Mouse (Mus musculus): ENCODE measurements around the gene Cmss1.

Cmss1 gene

DNA sequence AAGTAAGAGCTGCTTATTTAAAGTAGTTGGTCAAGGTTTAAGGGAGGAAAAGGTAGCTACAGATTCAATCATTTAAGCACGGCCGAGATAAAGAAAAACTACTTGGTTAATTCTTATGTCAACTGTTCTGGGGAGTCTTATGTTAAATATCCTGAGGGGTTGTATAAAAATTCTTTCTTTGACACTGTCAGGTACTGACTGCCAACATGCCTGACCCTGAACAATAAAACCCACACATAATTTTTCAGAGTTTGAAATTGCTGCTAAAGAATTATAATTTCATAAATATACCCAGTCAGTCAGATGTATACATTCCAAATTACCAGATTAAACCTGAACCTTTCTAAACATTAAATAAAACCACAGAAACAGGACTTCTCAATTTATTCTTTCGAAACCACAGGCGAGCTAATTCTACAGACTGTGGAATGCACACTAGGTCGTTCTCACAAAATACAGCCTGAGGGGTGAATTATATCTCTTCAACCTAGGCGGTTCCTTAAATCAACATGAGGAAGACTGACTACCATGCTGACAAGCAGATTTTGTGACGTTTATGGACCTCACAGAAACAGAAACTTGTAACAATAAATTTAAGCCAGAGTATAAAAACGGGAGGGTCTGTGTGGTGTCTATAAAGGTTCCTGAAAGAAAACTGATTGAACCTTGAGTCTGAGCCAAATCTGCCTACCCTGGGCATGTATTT is 223.2 kb downstream of the Cmss1 start:
- DNase-seq, result no peak

DNA sequence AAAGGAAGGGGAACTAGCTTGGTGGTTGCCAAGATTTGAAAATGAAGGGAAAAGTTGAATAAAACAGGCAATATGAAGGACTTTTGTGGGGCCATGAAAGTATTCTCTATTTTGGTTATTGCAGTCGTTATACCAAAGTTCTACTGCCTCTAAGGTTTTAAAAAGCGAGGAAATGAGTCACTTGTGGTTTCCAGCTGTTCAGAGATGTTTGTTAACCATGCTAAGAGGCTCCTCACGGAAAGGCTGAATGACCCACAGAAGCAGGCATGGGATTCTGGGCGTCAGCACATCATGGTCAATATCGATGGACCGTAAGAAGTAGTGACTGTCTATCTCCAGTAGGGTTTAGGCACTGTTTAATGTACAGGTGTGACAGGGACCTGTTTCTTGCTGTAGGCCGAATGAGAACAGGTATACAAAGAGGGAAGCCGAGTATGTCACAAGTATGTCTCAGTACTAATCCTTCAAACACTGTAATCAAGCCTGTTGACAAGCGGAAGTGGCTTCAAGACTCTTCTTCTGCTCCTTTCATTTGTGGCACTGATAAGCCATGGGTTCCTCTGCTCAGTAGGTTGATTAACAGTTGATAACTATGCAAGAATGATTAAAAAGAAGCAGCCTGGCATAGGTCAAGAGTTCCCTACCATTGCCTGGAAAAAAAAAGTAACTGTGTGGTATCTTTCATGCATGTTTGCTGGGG is 227.9 kb downstream of the Cmss1 start:
- no peak for DNase-seq

DNA sequence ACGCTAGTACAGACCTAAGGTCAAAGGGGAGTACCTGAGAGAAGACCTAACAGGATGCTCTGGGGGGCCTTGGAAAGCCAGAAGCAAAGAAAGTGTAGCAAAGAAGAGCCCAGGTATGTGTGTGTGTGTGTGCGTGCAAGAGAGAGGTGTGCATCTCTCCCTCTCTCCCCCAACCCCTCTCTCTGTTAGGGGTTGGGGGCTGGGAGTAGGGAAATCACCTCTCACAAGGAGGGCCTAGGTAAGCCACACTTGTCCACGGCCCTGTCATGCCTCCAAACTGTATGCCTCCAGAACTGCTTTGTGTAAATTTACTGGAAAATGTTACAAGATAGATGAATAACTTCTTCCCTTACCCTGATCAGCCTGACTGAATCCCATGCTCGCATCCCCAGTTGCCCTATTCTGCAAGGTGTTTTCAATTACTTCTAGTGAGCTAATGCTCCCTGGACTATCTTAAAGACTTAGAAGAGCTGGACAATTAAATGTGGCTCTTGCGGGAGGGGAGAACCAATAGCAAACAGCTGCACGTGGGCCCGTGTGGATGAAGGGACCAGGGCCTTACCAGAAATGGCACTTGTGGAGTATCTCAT is 231.3 kb downstream of the Cmss1 start:
- no peak for DNase-seq

DNA sequence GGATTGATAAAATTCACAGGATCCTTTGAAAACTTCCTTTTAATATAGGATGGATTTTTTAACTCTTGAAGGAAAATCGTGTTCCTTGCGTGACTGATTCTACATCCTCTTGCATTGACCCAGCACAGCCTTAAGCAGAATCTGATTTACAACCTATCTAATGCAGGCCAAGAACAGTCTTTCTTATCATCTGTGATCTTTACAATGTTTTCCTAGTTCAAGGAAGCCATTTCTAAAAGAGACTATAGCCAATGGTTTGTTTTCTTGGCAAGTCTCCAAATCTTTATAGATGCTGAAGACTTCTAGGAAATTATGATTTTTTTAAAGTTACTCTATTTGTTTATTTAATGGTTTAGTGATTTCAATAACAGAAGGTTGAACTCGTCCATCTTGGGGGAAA is 234.5 kb downstream of the Cmss1 start:
- no peak for DNase-seq

DNA sequence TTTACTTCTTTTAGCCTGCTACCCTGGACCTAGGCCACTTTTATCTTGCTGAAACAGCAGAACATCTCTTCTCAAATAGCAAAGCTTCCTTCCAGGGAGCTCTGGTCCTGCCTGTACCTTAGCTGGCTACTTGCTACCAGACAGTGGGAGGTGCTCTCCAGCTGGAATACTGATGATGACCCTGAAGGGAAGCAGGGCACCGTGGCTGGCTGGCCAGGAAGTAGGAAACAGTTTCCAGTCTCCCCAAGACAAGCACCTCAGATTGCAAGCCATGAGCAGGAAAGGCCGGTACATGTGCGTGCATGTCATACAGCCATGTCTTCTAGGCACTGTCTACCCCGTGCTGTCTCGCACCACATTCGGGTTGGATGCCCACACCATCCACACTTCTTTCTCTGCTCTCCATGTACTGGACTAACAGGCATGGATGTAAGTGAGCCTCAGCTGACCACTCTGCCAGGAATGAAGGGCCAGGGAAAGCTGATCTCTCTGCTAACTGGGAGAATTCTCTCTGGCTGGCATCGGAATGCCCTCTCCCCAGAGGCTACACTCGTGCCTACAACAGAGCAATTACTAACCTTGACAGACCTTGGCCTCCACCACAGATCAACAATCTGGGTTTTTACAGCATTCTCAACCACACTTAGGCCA is 236.7 kb downstream of the Cmss1 start:
- DNase-seq, result no peak

DNA sequence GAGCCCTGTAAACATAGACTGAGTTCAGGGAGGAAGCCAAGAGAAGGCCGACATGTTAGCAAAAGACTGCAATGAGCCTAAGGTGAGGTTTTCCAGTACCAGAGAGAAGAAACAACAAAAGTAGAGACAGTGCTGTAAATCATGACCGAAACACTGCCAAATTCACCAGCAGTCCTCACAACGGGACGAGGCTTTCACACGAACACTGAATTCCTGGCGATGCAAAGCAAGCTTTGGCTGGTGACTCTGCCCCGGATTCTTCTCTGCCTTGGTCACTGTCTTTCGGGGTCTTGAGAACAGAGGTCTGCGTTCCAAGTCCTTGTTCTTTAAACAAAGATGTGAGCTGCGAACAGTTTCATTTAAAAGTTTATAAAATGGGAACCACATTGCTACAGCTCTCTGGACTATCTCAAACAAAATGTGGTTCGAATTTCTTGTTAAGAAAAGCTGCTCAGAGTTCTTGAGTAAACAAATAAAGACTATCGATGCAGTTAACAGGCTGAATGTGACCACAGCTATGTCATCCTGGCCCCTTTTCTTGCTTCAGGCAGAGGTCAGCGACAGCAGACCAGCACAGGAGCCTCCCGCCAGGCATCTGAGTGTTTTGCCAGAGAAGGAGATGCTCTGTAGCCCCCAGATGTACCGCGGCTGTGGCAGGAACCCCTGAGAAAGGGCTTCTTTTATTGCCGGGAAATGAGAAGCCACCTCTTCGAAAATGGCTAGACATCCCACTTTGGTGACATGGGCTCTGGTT is 239.5 kb downstream of the Cmss1 start:
- DNase-seq, result peak; percentile 27 to 31

DNA sequence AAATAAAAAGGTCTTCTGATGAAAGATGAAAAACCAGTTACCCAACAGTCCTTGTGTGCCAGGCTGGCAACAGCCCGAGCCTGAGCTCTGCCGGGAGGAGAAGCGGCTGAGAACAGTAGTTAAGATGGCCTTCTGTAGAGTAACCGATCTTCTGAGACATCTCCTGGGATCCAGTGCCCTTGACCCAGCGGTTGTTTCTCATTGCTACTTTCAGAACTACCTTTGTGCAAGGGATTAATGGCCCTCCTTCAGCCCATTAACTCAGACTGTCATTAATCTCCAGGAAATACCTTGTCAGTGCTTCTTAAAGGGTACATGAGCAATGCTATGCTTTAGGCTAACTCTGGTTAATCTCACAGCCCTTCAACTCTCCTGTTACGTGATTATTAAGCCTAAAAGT is 240.5 kb downstream of the Cmss1 start:
- DNase-seq, result no peak

DNA sequence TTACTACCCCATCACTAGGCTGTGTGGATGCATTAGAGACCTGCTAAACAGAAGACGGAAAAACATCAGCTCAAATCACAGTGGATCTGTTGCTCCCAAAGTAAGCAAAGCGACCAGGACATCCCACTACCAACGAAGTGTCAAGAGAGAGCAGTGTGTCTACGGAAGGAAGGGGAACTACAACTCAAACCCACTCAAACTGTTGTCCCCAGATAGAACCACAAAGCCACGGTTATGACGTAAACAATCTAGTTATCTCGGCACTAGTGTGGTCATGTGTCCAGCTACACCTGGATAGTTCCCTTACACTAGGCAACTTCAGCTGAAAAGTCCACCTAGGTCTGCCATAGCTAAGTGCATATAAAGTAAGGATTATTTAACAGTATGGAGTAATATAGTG is 242.2 kb downstream of the Cmss1 start:
- DNase-seq, result no peak

DNA sequence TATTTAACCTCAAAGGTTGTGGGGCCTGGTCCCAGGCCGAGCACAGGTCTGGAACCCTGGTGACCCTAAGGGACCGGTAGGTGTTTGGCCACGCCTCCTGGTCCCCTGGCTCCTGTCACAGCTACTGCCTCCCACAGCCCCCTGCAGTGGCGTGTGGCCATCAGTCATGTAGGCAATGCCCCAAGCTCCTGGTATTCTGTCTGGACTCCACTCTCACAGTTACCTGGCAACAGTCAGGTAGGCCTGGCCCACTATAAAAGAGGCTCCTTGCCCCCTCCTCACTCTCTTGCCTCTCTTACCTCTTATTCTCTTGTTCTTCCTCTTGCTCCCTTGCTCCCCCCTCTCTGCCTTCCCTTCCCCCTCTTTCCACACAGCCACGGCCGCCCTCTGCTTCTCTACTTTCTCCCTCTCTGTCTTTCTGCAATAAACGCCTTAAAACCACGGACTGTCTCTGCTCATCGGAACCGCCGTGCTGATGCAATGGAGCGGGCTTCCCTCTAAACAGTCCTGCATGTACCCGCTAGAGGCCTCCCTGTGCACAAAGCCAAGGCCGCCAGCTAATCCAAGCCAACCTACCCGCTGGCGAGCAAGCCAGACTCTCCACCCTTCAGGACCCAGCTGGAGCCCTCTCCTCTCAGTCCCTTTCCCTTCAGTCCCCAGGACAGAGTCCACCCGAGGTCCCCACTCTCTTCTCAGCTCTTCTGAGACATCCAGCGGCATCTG is 243.8 kb downstream of the Cmss1 start:
- peak; percentile 78 to 81 for DNase-seq

DNA sequence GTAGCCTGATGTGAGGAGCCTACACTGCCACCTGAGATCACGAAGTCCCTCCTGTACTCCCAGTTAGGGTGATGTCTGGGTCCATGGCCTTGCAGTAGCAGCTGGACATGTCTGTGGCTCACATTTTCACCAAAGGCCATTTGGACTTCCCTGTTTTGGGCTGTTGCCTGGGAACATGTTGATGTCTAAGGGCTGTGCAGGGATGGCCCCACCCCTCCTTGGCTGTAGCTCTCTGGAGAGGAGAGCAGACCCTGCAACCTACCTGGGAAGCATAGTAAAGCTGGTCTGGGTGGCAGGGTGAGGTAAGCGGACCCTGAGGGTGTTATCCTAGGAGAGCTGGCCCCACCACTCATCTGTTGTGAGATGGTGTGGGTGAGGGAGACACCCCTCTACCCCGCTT is 245.9 kb downstream of the Cmss1 start:
- no peak for DNase-seq

DNA sequence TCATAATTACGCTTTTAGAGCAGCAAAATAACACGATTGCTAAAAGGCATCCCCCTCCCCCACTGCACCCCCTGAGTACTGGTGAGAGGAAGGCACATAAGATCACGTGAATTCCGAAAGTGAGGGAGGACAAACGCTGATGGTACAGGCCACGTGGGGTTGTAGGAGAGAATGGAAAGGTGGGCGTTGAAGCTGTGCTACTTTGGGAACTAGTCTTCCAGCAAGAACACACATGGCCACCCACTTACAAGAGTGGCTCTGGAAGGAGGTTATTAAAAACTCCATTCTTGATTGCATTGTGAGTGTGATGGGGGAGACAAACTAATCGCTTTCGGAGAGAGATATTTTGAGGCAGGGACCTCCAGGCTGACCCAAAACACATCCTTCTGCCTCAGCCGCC is 247.4 kb downstream of the Cmss1 start:
- DNase-seq, result no peak

DNA sequence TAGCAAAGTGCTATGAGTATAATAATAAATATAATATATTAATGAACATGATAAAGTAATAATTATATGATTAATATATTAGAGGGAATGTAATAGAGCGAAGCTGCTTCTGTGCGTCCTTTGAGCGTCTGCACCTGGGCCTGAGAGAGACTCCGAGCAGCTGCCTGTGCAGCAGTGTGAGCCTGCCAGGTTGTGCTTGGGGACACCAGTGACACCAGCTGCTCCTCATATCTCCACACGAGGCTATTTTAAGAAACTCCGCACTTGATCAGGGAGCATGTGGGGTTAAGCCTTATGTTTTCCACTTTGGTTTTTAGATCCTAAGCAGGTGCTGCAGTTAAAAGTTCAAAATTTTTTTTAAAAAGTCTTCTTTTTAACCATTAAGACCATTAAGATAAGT is 249.7 kb downstream of the Cmss1 start:
- DNase-seq, result no peak

DNA sequence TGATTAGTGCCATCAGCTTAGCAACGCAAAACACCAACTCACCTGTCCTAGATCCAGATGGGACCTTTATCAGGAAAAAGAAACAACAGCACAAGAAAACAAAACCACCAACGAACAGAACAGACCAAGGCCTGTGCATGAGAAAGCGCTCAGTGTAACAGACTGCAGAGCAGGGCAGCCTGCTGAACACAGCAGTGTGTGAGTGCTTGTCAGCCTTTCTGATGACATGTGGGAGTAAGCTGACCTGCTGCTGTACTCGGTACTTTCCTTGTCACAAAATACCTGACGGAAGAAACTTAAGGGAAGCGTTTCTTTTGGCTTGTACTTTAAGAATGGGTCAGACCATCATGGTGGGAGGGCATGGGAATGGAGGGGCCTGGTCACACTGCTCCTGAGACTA is 250.2 kb downstream of the Cmss1 start:
- DNase-seq, result no peak

DNA sequence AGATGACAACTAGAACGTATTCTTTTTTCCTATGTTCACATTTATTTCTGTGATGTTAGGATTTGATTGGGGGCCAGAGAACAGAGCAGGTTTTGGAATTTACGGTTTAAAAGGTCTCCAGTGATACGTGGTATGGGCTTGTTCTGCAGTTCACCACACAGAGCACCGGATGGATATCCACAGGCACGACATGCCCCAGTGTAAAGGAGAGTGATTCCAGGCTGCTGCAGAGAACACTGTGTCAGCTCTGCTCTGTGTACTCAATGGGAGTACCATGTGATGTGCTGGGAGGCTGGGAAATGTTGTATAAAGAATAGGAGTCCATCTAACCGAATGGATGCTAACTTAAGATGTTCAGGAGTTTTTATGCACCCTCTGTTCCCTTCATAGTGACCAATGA is 252.7 kb downstream of the Cmss1 start:
- no peak for DNase-seq

DNA sequence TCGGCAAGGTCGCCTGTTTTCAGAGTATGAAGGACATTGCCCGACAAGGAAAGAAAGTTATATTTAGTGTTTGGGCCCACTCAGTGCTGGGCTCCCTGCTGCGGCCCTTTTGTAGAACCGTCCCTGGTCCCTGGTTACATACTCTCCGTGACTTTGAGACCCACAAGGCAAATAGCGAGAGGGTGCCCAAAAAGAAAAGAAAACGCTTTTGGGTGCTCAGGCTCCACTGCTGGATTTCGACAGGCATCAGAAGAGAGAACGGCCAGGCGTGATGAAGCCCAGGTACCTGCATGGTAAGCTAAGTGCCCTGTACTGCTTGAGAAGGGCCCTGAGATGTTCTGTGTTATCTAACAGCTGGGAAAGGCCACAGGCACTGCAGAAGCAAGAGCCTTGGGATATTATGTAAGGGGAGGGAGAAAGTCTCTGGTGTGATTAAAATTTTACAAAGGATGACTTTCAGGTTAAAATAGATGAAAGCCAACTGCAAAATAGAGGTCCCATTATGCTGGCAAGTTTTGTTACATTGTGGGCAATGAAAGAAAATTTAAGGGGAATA is 253.4 kb downstream of the Cmss1 start:
- no peak for DNase-seq

DNA sequence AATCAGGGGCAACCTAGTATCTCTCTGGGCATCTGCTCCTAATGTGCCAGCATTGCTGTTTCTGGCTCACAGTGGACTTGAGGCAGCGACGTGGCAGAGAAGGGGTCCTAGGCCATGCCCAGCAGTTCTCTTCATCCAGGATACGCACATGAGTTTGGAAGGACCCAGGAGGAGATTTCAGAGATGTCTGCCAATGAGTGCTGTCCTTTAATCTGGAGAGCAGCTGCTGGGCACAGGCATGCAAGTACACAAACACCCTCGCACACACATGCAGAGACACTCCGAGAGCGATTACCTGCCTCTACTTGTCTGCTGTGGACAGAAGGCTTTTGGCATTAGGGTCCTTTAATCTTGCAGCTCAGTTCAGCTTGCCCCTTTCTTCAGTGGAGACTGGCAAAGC is 253.9 kb downstream of the Cmss1 start, which contains the start of gene Filip1l:
Filip1l (plus strand) TSS at position 343 of the 400 bp plus-strand sequence.
- no peak for DNase-seq

DNA sequence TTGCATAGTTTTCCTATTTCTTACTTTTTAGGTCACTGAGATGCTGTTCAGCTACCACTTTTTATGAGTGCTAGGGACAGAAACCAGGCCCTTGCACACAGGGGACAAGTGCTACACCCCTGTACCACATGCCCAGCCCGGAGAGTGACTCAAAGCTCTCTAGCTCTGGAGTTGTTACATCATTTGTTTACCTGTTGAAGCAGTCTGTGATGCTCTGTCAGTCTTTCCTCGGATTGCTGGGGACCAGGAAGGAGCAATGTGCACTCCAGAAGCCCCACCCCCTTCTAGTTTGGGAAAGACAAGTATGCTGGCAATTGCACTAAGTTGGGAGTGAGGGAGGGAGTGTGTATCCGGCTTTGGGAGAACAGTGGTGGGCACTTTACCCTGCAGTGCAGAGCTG is 257.0 kb downstream of the Cmss1 start:
- DNase-seq, result no peak

DNA sequence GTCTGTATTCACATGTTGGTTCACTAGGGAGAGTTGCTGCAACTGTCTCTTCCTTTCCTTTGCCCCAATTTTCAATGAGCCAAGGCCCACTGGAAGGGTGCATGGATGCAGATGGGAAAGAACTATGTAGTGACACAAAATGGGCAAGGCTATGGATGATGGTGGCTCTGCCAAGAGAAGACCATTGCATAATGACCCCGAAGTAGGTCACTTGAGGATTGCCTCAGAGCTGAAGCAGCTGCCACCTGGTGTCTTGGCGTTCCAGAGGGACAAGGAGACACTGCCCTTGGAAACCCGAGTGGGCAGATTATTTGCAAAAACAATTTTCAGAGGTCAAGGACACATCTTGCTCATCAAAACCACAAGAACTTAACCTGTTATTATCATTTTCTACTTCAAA is 257.6 kb downstream of the Cmss1 start:
- DNase-seq, result peak; percentile 19

DNA sequence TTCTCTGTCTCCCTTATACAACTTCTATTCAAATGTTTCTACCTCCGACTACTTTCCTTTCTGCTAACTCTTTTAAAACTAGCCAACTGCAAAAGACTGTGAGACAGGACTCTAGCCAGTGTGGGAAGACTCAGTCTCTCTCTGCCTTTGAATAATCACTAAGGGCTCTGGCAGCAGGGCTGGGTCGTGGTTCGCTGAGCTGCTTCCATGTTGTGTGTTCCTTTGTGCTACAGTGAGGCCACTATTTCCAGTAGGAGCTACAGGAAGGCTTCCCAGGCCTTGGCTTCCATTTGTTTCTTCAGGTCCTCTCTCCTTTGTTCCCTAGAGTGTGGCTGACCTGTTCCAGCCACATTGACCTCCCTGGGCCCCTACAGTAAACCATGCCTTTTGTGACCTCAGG is 260.4 kb downstream of the Cmss1 start:
- no peak for DNase-seq

DNA sequence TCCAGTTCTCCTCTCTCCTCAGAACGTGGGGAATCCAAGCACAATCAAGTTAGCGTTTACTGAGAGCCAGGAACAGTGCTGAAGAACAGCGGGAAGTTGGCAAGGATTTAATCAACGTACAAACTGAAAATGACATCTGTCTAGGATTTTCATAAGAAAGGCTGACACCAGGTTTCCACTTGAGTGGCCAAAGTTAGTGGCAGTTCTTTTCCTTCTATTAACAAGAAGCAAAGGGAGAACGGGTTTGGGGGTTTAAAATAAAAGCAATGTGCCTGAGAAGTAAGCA is 266.1 kb downstream of the Cmss1 start:
- DNase-seq, result peak; percentile 51 to 63

DNA sequence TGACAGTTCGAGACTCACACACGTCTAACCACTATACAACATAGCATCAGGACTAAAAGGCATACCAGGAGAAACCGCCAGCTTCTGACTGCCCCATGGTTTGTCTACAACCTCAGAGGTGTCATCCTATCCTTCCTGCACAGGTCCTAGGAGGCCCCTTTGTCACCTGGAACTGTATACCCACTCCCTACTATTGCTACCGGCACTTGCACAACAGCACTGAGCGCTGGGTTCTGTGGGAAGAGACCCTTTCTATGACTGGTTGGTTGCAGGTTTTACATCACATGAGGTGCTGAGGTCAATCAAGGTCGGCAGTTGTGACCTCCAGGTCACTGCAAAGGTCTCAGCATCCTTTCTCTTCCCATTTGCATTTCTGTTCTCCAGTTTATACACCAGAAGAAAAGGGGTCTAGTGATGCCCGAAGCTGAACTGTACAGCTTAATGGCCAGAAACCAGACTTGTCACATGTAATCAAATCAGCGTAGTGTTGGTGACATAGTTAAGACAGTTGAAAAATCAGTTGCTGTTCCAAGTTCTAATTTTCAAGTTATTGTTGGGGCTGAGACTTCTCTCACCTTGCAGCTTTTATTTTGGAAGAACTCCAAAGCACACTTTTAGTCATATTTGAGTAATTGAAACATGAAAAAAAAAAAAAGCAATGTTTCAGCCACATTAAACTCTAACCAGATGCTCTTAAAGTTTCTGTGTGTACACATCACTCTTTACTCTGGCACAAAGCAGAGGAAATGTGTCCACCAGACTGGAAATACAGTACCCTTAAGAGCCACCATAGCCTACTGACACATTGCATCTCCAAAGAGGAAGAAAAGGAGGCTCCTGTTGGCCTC is 266.7 kb downstream of the Cmss1 start:
- peak; percentile 15 to 28 for DNase-seq

All from cerebellum, postnatal 10 days (tissue).